8 mouse cellular contexts compared by ENCODE assay signal in the genomic region with DNA sequence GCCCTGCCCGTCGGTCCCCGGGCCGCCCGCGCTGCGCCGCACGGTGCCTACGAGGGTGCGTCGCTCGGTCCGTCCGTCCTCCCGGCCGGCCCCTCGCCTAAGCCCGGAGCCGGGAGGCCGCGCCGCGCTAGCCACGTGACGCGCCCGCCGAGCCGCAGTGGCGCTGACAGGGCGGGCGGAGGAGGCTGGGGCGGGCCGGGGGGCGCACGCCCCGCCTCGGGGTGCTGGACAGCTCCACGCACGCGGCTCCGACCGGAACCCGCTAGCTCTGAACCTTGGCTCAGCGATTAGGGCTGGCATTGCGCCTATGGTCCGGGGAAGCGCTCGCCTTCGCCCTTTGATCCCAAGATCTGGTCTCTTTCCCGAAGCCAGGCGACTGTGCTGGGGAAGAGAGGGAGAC. TPM values are rescaled to one million over a fixed set of nuclear protein-coding genes. Genes with fewer than 3 reads are reported as not detected.
DNase-seq lines count a peak whose midpoint lies in the region; ATAC-seq and TF ChIP-seq lines count a peak whose summit lies in the region.

A gene (minus strand): TSS at position 274 of the 400 bp plus-strand sequence.

- no peak for TF ChIP-seq CTCF in spleen, adult 2 months (IDR thresholded peaks at IDR 0.05; ENCODE audit: extremely low read depth, insufficient read depth, insufficient read length, insufficient replicate concordance)
- no peak for TF ChIP-seq CTCF in olfactory bulb, adult 2 months (IDR thresholded peaks at IDR 0.05; ENCODE audit: insufficient read depth, low read depth, low read length)

- no peak for DNase-seq in spleen, adult 2 months (ENCODE audit: low read depth in 1 of 2, low spot score in 2 of 2)
- DNase-seq in spleen, postnatal 14 days (ENCODE audit: low spot score in 2 of 2), result no peak
- DNase-seq in forebrain, embryonic 11.5 days (ENCODE audit: low spot score), result peak; percentile 86
- peak; percentile 94 to 95 for DNase-seq in kidney, postnatal 36 days

- H3K9me3 ChIP-seq in forebrain, embryonic 11.5 days (ENCODE audit: control insufficient read depth, low read length), result no peaks in the 10 kb centered on the region
- H3K9me3 ChIP-seq in heart, embryonic 16.5 days (replicated peaks; ENCODE audit: control insufficient read depth, low read length), result no peaks in the 10 kb centered on the region
- H3K9me3 ChIP-seq in liver, embryonic 15.5 days (replicated peaks), result no peaks in the 10 kb centered on the region

- H3K36me3 ChIP-seq in spleen, adult 2 months (ENCODE audit: control insufficient read depth, insufficient read depth, low read length), result no peaks in the 10 kb centered on the region
- H3K36me3 ChIP-seq in forebrain, embryonic 11.5 days (ENCODE audit: control insufficient read depth, insufficient read depth, low read length), result peaks cover 8% of the 10 kb centered on the region
- H3K36me3 ChIP-seq in heart, embryonic 16.5 days (ENCODE audit: control insufficient read depth, insufficient read depth), result no peaks in the 10 kb centered on the region
- H3K36me3 ChIP-seq in liver, embryonic 15.5 days (replicated peaks), result no peaks in the 10 kb centered on the region

- peak; percentile 88 for ATAC-seq in forebrain, embryonic 11.5 days (replicated peaks; ENCODE audit: low FRiP score)
- peak; percentile 93 for ATAC-seq in heart, embryonic 16.5 days (replicated peaks; ENCODE audit: extremely low read depth, insufficient read depth, low FRiP score)
- peak; percentile 85 for ATAC-seq in liver, embryonic 15.5 days (ENCODE audit: insufficient read depth)
- ATAC-seq in activated CD4-positive, CD25-positive, alpha-beta regulatory T cell, adult 4 months, result no peak

- H3K9ac ChIP-seq in forebrain, embryonic 11.5 days (ENCODE audit: low read length), result peak within 1 kb of the TSS; percentile 94
- H3K9ac ChIP-seq in heart, embryonic 16.5 days (ENCODE audit: low read length), result peak within 1 kb of the TSS; percentile 64
- no peak within 1 kb of the TSS for H3K9ac ChIP-seq in liver, embryonic 15.5 days

- peaks cover 7% of the 10 kb centered on the region for H3K27me3 ChIP-seq in spleen, adult 2 months (ENCODE audit: control insufficient read depth, insufficient read depth, low read length)
- H3K27me3 ChIP-seq in forebrain, embryonic 11.5 days (ENCODE audit: control insufficient read depth, insufficient read depth, low read length), result 0 out of 2 replicates have a peak, but pooled peaks cover 2% of the 10 kb centered on the region
- peaks cover 28% of the 10 kb centered on the region for H3K27me3 ChIP-seq in heart, embryonic 16.5 days (ENCODE audit: control insufficient read depth, insufficient read depth, low read length)
- peaks cover 60% of the 10 kb centered on the region for H3K27me3 ChIP-seq in liver, embryonic 15.5 days

- peak within 1 kb of the TSS; percentile 61 for H3K4me2 ChIP-seq in forebrain, embryonic 11.5 days (ENCODE audit: low read depth, low read length, severe bottlenecking)
- H3K4me2 ChIP-seq in heart, embryonic 16.5 days (ENCODE audit: low read depth, low read length), result peak within 1 kb of the TSS; percentile 89
- peak within 1 kb of the TSS; percentile 64 for H3K4me2 ChIP-seq in liver, embryonic 15.5 days

- no peak for TF ChIP-seq POLR2A in spleen, adult 2 months (IDR thresholded peaks at IDR 0.05; ENCODE audit: low read depth, low read length)
- TF ChIP-seq POLR2A in olfactory bulb, adult 2 months (IDR thresholded peaks at IDR 0.05; ENCODE audit: insufficient read depth, low read depth, low read length), result no peak

- H3K27ac ChIP-seq in spleen, adult 2 months (ENCODE audit: insufficient read depth, low read length), result no peak within 1 kb of the TSS
- H3K27ac ChIP-seq in forebrain, embryonic 11.5 days (ENCODE audit: low read depth, low read length), result peak within 1 kb of the TSS; percentile 72
- H3K27ac ChIP-seq in heart, embryonic 16.5 days (ENCODE audit: low read length), result no peak within 1 kb of the TSS
- no peak within 1 kb of the TSS for H3K27ac ChIP-seq in liver, embryonic 15.5 days (replicated peaks)
- H3K27ac ChIP-seq in olfactory bulb, adult 2 months (ENCODE audit: insufficient read depth, low read depth, low read length), result 0 out of 2 replicates have a peak within 1 kb of the TSS, but pooled peaks have one; percentile 4

- no peaks in the 10 kb centered on the region for H3K4me1 ChIP-seq in spleen, adult 2 months (ENCODE audit: control insufficient read depth, insufficient read depth, insufficient read length)
- H3K4me1 ChIP-seq in forebrain, embryonic 11.5 days (replicated peaks; ENCODE audit: control insufficient read depth, insufficient read depth, low read length), result peaks cover 11% of the 10 kb centered on the region
- H3K4me1 ChIP-seq in heart, embryonic 16.5 days (ENCODE audit: control insufficient read depth, insufficient read depth, low read length), result peaks cover 11% of the 10 kb centered on the region
- no peaks in the 10 kb centered on the region for H3K4me1 ChIP-seq in liver, embryonic 15.5 days (replicated peaks)
- H3K4me1 ChIP-seq in olfactory bulb, adult 2 months (ENCODE audit: control insufficient read depth, insufficient read depth, low read length), result 0 out of 2 replicates have a peak, but pooled peaks cover 6% of the 10 kb centered on the region

- H3K4me3 ChIP-seq in spleen, adult 2 months (ENCODE audit: extremely low read depth, insufficient read depth, insufficient read length), result peak within 1 kb of the TSS; percentile 23; the same call in 1 of the 2 replicates
- H3K4me3 ChIP-seq in forebrain, embryonic 11.5 days (ENCODE audit: low read depth, low read length), result peak within 1 kb of the TSS; percentile 81
- H3K4me3 ChIP-seq in heart, embryonic 16.5 days (ENCODE audit: low read length), result peak within 1 kb of the TSS; percentile 60
- peak within 1 kb of the TSS; percentile 49 for H3K4me3 ChIP-seq in liver, embryonic 15.5 days (replicated peaks)
- peak within 1 kb of the TSS; percentile 47 for H3K4me3 ChIP-seq in olfactory bulb, adult 2 months (ENCODE audit: insufficient read depth, low read depth, low read length)

- 2% methylated on average over 53 of the region's 53 CpGs for WGBS in spleen, adult 2 months
- under 1% methylated on average over 52 of the region's 53 CpGs for WGBS in forebrain, embryonic 11.5 days
- under 1% methylated on average over 53 of the region's 53 CpGs for WGBS in heart, embryonic 16.5 days
- WGBS in liver, embryonic 15.5 days (ENCODE audit: insufficient replicate concordance), result under 1% methylated on average over 49 of the region's 53 CpGs
- 2% methylated on average over 53 of the region's 53 CpGs for WGBS in olfactory bulb, adult 2 months

RNA-seq across cellular contexts. Expression of the gene that starts here (rescaled TPM):
- polyA plus RNA-seq in spleen, adult 2 months (2012; rRNA removed), result 3.1 and 3.6 TPM in 2 replicates
- 18.6 and 19.1 TPM in 2 replicates for polyA plus RNA-seq in forebrain, embryonic 11.5 days (2014; fragmentation: Nextera tagmentation; extraction: Ambion mirVana)
- 2.0 and 2.5 TPM in 2 replicates for polyA plus RNA-seq in heart, embryonic 16.5 days (2015; fragmentation: Nextera tagmentation; extraction: Ambion mirVana)
- 0.40 and 0.50 TPM in 2 replicates for polyA plus RNA-seq in liver, embryonic 15.5 days (2015; fragmentation: Nextera tagmentation; extraction: Ambion mirVana)
- polyA plus RNA-seq in olfactory bulb, adult 2 months (2012; ENCODE audit: insufficient read depth, insufficient read length, low replicate concordance, missing spikeins), result not detected in 2 replicates
- under 1 TPM in 1 of 2 experiments, not detected in 1; 0.85 TPM for polyA plus RNA-seq in activated CD4-positive, CD25-positive, alpha-beta regulatory T cell, adult 4 months (2017; shearing (Covaris generic))

Comparison
In these comparisons a context has a peak if more than half of its experiments do, and no peak if none do; other contexts are left out.
1. Peak in ATAC-seq, H3K4me3 ChIP-seq and H3K4me2 ChIP-seq in liver, embryonic 15.5 days; RNA of the gene not detected or under 1 TPM.
2. DNase-seq: peak in forebrain, embryonic 11.5 days (single experiment) and kidney, postnatal 36 days (2 of 2); none in spleen, adult 2 months (0 of 2) and spleen, postnatal 14 days (0 of 2).
3. H3K27ac ChIP-seq: peak in forebrain, embryonic 11.5 days (single experiment) and olfactory bulb, adult 2 months (single experiment); none in spleen, adult 2 months (single experiment), heart, embryonic 16.5 days (single experiment) and liver, embryonic 15.5 days (single experiment).
4. H3K4me3 ChIP-seq: peak in every context shown above with its lines; median percentile 81 in forebrain, embryonic 11.5 days; 60 in heart, embryonic 16.5 days; 49 in liver, embryonic 15.5 days; 47 in olfactory bulb, adult 2 months; 23 in spleen, adult 2 months.
5. Peak in every context shown above with its lines, with median percentiles within 50 percentile points of each other: H3K4me2 ChIP-seq.